Mouse (Mus musculus): Measurements from ENCODE around the gene Tlk1. TPM values are rescaled to one million over a fixed set of nuclear protein-coding genes. Genes with fewer than 3 reads are reported as not detected.

Tlk1 gene
- polyA plus RNA-seq (2014; fragmentation: Illumina TruSeq; extraction: RNeasy Lipid Tissue Mini Kit (QIAGEN cat#74804)) = 123 TPM

DNA sequence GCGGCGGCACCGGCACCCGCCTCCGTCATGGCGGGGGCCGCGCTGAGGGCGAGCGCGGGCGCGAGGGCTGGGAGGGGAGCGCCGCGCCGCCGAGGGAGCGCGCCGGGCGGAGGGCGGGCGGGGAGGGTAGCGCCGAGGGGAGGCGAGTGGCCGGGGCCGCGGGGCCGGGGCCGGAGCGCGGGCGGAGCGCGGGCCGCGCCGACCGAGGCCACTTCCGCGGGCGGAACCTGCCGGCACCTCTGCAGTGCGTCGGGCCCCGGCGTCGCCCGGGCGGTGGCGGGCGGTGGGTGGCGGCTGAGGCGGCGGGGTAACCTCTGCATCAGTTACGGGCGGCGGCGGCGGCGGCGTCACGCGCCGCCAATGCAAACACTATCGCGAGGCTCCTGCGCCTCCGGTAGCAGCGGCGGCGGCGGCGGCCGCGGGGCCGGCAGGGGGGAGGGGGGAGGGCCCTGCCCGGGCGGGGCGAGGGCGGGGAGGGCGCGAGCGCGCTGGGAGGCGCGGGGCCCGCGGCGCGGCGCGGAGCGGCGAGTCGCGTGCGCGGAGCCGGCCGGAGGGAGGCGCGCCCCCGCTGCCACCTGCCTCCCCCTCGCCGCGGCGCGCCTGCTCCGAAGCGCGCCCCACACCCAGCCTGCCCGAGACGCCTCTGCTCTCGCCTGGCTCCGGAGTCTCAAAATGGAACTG is at the start of gene Tlk1:
TSS of gene Tlk1 (minus strand) at position 358 of the 681 bp plus-strand sequence.

Other genes starting within 250 kb of the Tlk1 start
- 92.3 TPM for gene Gorasp2, start 164.2 kb downstream of the Tlk1 start, polyA plus RNA-seq (2014; fragmentation: Illumina TruSeq; extraction: RNeasy Lipid Tissue Mini Kit (QIAGEN cat#74804))
- gene Gm26558, start 163.6 kb downstream of the Tlk1 start, polyA plus RNA-seq (2014; fragmentation: Illumina TruSeq; extraction: RNeasy Lipid Tissue Mini Kit (QIAGEN cat#74804)) = not detected
- gene Dcaf17, start 229.6 kb upstream of the Tlk1 start, polyA plus RNA-seq (2014; fragmentation: Illumina TruSeq; extraction: RNeasy Lipid Tissue Mini Kit (QIAGEN cat#74804)) = 29.3 TPM
- gene Mettl8, start 229.9 kb upstream of the Tlk1 start, polyA plus RNA-seq (2014; fragmentation: Illumina TruSeq; extraction: RNeasy Lipid Tissue Mini Kit (QIAGEN cat#74804)) = 22.2 TPM